Mouse (Mus musculus): ENCODE results near the gene Gab1.

GRCm38 (mm10) chr8:80784559-80784958, 95.8 kb downstream of the Gab1 start:
- TF ChIP-seq POLR2A (IDR thresholded peaks at IDR 0.05; ENCODE audit: borderline replicate concordance, low read depth, low read length) (no peak), CTCF (IDR thresholded peaks at IDR 0.05; ENCODE audit: low read depth, low read length) (no peak)

All from bone marrow macrophage, adult 2 months (primary cell).